Mouse (Mus musculus): ENCODE data around the gene Tmem183a.

Tmem183a gene

DNA sequence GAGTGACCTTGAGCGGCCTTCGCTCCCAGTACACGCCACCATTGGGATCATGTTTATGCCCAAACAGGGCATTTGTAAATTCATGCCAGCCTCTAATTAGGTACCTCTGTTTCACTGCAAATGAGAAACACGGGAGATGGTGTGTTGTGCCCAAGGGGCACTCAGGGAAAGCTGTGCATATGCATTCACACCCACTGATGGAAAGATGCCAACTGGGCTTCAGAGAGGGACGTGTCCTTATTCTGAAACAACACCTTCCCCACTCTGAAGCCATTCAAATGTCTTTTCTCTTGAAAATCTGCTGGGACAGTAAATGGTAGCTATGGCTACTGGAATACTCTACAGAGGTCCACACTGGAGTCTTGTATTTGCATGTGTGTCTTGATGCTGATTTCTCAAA lies 43.5 kb downstream of the Tmem183a start:
- no peak for DNase-seq

DNA sequence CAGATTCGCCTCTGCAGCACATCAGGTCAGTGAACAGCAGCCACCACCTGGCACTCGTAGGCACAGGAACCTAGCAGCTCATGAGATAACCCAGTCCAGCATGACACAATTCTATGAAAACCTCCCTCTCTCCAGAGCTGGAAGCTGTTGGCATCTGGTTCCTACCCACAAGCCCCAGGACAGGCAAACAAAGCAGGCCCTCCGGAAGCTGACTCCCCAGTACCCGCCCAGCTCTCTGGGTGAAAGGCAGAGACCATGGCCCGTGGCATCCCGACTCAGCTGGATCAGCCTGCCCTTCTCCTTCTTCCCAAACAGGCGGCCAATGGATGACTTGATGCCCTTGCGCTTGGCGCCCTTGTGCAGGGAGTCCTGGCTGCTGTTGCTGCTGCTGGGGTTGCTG lies 45.4 kb downstream of the Tmem183a start:
- no peak for DNase-seq

DNA sequence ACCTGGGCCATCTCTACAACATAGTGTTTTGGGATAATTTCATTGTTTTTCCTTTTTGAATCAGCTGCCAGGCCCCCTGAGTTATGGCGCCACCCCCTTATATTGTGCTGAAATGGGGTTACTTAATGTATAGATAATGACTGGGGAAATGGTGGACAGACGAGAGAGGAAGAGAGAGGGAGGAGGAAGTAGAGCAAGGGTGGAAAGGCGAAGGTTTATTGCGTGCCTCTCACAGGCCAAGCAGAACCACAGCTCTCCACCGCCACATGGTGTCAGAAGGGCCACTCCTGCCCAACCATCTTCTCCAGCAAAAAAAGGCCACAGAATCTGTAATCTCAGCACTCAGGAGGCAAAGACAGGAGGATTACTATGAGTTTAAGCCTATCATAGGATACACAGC lies 46.6 kb downstream of the Tmem183a start:
- no peak for DNase-seq

DNA sequence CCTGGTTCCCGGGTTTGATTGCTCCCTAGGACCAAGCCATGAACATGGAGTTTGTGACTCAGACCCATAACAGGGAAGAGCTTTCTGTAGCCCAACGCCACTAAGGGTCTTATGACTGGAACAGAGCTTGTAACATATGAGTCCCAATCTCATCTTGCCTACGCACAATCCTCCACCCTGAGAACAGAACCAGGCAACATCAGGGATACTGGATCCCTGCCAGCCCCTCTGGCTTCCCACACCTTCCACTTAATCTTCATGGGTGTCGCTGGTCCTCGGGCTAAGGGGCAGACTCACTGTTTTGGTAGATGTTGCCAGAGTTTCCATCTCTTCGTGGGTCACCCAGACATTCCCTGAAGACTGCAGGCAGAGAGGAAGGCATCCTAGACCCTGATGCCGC lies 50.0 kb downstream of the Tmem183a start:
- no peak for DNase-seq

DNA sequence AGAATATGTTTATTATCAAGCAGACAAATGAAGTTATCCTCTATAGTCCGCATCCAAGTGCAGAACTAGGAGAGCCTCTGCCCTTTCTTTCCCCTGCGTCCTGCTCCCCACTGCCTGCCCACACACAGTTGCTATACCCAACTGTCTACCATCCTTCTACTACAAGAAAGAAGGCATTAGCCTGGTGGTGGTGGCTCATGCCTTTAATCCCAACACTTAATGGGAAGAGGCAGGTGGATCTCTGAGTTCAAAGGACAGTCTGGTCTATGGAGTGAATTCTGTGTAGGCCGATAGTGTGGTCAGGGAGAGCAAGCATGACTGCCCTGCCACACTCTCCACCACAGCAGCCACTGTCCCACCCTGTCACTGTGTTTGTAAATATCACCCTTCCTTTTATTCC lies 51.0 kb downstream of the Tmem183a start:
- DNase-seq: no peak

DNA sequence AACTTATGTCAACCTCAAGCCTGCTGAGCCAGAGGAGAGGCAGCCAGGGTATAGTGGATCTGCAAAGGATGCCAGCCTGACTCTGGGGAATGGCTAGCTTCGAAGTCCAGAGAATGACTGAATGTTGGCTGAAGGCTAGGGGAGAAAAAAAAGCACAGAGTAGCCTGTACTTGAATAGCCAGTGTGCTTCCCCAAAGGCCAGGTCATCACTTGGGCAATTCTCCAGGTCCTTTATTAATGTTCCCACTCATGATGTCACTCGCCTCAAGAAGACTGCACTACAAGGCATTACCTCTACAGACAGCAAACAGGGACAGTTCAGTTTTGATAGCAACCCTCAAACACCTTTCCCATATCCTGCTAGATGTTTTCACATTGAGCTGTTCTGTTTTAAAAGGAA lies 51.5 kb downstream of the Tmem183a start:
- no peak for DNase-seq

DNA sequence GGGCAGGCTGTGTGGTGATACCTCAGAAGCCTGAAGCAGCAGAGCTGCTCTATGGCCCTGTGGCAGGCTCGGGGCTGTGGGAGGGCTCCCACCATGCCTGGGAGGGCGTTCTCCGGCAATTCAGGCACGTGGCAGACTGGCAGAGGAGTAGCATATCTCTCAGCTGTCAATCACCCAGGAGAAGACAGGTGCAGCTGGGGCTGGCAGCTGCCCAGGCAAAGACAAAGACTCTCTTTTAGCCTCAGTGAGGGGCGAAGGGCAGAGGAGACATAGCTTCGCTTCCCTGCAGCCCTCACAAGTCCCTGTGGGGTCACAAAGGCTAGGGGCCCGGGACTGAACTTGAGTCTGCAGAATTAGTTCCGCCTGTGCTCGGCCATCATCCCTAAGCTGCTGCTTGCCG lies 54.4 kb downstream of the Tmem183a start:
- DNase-seq: no peak

DNA sequence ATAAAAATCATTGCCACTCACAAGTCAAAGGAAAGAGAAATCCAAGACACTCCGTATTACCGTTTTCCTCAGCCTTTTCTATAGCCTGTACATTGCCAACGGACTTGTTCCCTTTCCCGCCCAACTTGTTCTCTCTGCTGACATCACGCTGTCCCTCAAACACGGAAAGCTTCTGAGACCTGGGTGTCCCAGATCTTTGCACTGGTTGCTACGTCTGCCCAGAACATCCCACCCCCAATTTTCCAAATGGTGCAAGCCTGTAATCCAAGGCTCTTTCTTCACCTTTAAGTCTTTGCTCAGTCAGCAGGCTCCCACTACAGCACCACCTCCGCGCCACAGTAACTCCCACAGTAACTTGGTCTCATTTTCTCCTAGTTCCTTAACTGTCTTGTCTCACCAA lies 56.8 kb downstream of the Tmem183a start:
- no peak for DNase-seq

DNA sequence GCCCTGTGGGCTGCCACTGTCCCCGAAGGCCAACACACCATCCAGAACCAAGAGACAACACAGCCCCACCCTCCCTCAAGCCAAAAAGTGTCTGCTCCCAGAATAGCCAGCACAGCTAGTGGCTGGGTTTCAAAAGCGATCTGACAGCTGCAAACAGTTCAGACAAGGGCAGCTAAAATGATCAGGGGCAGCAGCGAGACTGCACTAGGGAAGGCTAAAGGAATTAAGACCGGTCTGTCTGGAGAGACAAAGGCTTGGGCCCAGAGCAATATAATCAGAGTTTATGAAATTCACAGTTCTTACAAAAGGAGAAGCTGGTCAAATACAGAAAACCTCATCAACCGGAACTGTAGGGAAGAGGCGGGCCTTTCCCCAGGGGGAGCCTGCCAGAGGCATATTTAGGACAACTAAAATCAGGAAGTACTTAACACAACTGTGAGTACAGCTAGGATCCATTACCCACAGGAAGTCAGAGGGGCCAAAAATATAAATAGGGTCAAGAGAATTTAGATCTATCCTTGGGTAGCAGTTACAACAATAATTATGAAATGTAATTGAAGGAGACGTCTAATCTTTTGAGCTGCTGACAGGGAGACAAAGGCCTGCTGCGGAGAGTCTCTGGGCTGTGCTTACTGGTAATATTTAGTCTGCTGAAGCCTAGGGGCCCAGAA lies 59.1 kb downstream of the Tmem183a start:
- DNase-seq: peak; percentile 68 to 73

DNA sequence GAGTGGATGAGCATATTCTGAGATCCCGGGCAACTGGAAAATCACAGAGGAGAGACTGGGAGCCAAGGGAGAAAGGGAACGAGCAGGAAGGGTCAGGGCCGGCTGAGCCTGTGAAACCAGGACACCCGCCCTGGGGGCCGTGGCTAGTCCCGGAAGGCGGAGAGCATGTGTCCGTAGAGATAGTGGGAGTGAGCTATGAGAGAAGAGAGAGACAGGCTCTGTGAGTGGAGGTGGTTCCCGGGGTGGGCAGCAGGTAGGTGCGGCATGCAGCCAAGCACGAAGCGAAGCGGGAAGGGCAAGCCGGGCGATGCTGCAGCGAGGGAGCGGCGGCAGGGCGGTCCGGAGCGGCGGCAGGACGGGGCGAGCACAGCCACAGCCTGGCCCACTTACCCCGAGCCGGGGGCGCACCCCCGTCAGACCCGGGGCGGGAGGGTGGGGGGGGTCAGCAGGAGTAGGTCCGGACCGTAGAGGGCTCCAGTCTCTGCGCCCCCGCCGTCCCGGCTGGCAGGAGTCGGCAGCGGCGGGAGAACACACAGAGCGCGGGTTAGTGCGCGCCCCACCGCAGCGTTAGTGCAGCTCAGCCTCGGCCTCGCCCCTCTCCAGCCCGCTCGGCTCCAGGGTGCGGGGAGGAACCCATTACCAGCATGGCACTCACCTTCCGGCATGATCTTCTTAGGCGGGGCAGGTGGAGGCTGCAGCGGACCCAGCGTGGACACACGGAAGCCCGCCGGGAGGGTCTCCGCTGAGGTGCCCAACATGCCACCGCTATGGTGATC lies 63.0 kb downstream of the Tmem183a start:
- peak in 1 of 2 experiments; percentile 19 for DNase-seq

DNA sequence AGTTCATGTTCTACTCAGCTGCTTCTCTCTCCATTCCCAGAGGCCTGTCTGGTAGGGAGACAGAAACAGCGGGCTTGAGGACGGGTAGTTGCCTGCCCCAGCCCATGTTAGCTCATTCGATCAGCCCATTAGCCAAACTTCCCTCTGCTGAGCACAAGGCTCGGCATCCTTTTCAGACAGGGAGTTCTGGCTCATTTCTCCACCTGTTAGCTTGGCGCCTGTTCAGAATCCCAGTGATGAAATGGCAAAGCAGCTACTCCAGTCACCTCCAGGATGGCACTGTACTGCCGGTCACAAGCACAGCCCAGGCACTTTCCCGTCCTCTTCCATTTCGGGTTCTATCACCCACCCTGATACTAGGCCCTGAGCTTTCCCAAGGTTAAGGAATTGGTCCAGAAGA lies 64.5 kb downstream of the Tmem183a start:
- no peak for DNase-seq
